Mouse (Mus musculus): ENCODE results near the gene Ptprg. TPM values are rescaled to one million over a fixed set of nuclear protein-coding genes. Genes with fewer than 3 reads are reported as not detected.
"Not testable (repeated sequence)": the region's sequence is repeated elsewhere in the genome, so short reads cannot be mapped to it uniquely, and the experiment has no call there.

The Ptprg gene
- polyA plus RNA-seq, 1 experiment from 2014 or later, result 32.8 TPM

DNA sequence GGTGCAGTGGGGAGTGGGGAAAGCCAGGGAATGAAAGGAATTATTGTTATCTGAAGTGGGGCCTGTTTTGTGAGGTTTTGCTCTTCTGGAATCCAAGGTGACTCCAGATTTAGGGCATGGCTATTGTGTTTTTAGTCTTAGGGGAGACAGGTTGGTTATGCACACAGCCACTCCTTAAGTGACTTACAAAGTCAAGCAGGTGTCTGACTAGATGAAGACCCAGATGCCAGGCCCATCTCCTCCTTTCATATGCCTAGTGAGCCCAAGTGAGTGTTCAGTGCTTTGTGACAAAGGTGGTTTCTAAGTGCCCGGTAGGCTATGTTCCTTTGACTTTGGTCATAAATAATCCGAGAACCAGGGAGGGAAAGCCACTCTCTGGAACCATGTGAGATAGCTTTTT, 381.2 kb downstream of the Ptprg start:
- WGBS, result 89% methylated on average over 2 of the region's 2 CpGs
- no peak overlapping the region for H3K4me3 ChIP-seq
- H3K9me3 ChIP-seq (replicated peaks), result no peaks in the 10 kb centered on the region
- no peak overlapping the region for H3K27ac ChIP-seq
- no peak for ATAC-seq
- no peaks in the 10 kb centered on the region for H3K27me3 ChIP-seq
- H3K36me3 ChIP-seq (ENCODE audit: poor library complexity, severe bottlenecking), result no peaks in the 10 kb centered on the region
- H3K4me2 ChIP-seq, result no peak overlapping the region
- H3K4me1 ChIP-seq, result no peaks in the 10 kb centered on the region
- no peak overlapping the region for H3K9ac ChIP-seq

- Histone ChIP-seq H3K4me1 (no peaks in the 10 kb centered on the region), H3K36me3 (ENCODE audit: poor library complexity, severe bottlenecking) (no peaks in the 10 kb centered on the region), H3K9me3 (replicated peaks) (no peaks in the 10 kb centered on the region), H3K9ac (no peak overlapping the region), H3K4me2 (no peak overlapping the region), H3K27ac (no peak overlapping the region), H3K4me3 (no peak overlapping the region), H3K27me3 (no peaks in the 10 kb centered on the region)
- no peak for ATAC-seq
- 22% methylated on average over 1 of the region's 1 CpGs for WGBS
Measured at GRCm38 (mm10) chr14:11935281-11935680, 381.9 kb downstream of the Ptprg start.

- Histone ChIP-seq H3K27ac (no peak overlapping the region), H3K36me3 (ENCODE audit: poor library complexity, severe bottlenecking) (no peaks in the 10 kb centered on the region), H3K9ac (no peak overlapping the region), H3K4me3 (no peak overlapping the region), H3K27me3 (no peaks in the 10 kb centered on the region), H3K4me1 (no peaks in the 10 kb centered on the region), H3K4me2 (no peak overlapping the region), H3K9me3 (replicated peaks) (no peaks in the 10 kb centered on the region)
- WGBS, result 70% methylated on average over 7 of the region's 7 CpGs
- ATAC-seq, result no peak
Measured at GRCm38 (mm10) chr14:11935698-11936097, 382.4 kb downstream of the Ptprg start.

DNA sequence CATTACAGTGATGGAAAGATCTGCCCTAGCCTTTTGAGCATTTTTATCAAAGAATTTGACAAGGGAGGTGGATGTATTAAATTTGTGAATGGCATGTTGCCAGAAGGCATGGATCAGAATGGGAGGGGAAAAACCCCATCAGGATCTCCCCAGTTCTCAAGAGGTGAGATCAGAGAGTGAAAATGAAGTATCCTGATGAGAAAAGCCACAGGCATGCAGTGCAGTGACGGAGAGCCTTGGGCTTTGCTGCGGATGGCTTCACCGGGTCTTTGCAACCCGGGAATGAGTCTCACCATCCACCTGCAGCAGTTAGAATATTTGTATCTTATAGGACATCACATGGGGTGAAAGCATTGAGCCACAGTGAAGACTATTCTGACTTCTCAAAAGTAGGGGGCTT, 385.6 kb downstream of the Ptprg start:
- no peak overlapping the region for H3K4me2 ChIP-seq
- no peaks in the 10 kb centered on the region for H3K9me3 ChIP-seq (replicated peaks)
- no peak overlapping the region for H3K27ac ChIP-seq
- ATAC-seq, result no peak
- peaks cover 9% of the 10 kb centered on the region; the same call in 1 of the 2 replicates for H3K4me1 ChIP-seq
- H3K9ac ChIP-seq, result no peak overlapping the region
- 81% methylated on average over 4 of the region's 4 CpGs for WGBS
- H3K27me3 ChIP-seq, result no peaks in the 10 kb centered on the region
- no peak overlapping the region for H3K4me3 ChIP-seq
- H3K36me3 ChIP-seq (ENCODE audit: poor library complexity, severe bottlenecking), result no peaks in the 10 kb centered on the region

DNA sequence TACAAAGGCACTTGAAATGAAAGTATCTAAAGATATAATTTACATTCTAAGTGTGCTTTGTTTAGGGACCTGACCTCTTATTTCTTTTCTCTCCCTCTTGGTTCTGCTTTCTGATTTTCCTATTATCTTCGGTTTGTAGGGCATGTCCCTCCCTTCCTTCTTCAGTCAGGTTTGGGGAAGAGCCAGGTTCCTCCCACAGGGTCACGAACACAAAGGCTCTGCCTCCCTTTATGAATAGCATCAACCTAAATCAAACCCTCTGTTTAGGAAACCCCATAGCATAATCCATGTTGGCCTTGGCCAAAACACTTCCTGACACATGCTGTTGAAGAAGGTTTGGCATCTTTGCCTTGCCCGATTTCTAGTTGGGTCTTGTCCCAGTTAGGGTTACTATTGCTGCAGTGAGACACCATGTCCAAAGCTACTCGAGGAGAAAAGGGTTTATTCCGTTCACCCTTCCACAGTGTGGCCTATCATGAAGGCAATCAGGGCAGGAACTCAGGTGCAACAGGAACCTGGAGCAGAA, 388.7 kb downstream of the Ptprg start:
- H3K27ac ChIP-seq, result no peak overlapping the region
- no peak overlapping the region for H3K9ac ChIP-seq
- no peaks in the 10 kb centered on the region for H3K27me3 ChIP-seq
- no peak for ATAC-seq
- no peak overlapping the region for H3K4me2 ChIP-seq
- H3K4me3 ChIP-seq, result no peak overlapping the region
- H3K9me3 ChIP-seq (replicated peaks), result no peaks in the 10 kb centered on the region
- WGBS, result 65% methylated on average over 5 of the region's 5 CpGs
- peaks cover 9% of the 10 kb centered on the region; the same call in 1 of the 2 replicates for H3K4me1 ChIP-seq
- no peaks in the 10 kb centered on the region for H3K36me3 ChIP-seq (ENCODE audit: poor library complexity, severe bottlenecking)

DNA sequence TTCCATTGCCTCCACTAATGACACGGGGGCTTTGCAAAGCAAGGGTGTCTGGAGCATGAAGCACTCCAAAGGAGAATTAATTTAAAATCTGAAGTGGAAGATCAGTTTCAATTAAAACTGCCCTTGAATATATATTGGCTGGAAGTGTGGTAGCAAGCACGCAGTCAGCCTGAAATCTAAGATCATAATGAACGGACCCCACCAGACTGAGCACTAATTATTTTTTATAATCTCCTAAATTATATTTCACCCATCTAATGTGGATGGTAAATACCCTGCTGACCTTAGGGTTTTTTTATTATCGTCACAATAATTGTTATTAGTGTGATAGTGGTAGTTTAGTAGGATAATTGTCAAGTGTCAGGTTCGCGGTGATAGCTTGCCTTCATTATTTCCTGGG, 397.0 kb downstream of the Ptprg start:
- no peak overlapping the region for H3K27ac ChIP-seq
- H3K4me1 ChIP-seq, result no peaks in the 10 kb centered on the region
- H3K4me2 ChIP-seq, result no peak overlapping the region
- 88% methylated on average over 6 of the region's 6 CpGs for WGBS
- H3K9ac ChIP-seq, result no peak overlapping the region
- H3K36me3 ChIP-seq (ENCODE audit: poor library complexity, severe bottlenecking), result no peaks in the 10 kb centered on the region
- H3K27me3 ChIP-seq, result peaks cover 10% of the 10 kb centered on the region
- ATAC-seq, result no peak
- no peak overlapping the region for H3K4me3 ChIP-seq
- H3K9me3 ChIP-seq (replicated peaks), result no peaks in the 10 kb centered on the region

DNA sequence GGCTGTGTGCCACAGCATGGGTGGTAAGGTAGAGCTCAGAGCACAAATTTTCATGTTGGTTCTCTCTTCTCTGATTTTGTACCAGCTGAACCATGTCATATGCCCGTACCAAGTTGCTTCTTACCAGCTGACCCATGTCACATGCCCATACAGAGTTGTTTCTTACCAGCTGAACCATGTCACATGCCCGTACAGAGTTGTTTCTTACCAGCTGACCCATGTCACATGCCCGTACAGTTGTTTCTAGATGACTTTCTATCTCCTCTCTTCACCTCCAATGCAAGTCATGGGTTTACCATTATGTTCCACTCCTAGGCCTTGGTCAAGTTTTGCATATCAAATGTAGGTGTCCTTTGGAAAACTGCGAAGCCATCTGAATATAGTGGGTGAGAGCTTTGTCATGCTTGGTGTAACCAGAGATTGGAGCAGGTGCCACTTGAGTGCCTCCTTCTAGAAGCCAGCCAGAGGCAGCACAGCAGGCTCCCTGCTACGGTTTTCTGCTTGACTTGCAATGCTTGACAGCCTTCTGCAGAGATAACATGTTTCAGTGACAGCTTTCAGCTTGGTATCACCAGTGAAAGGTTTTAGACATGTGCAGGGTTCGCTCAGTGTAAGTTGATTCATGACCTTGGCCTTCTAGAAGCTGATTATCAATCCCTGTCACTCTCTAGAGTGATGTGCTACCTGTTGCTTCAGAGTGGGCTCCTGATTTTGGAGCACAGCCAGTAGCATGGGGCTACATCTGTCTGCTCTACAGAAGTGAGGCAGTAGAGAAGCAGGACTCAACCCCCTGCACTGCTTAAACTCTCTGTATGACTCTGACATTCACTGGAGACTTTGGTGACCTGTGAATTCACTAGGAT, 401.9 kb downstream of the Ptprg start:
- H3K9ac ChIP-seq, result no peak overlapping the region
- no peak overlapping the region for H3K4me2 ChIP-seq
- H3K36me3 ChIP-seq (ENCODE audit: poor library complexity, severe bottlenecking), result no peaks in the 10 kb centered on the region
- 84% methylated on average over 6 of the region's 6 CpGs for WGBS
- peaks cover 4% of the 10 kb centered on the region; the same call in 1 of the 2 replicates for H3K4me1 ChIP-seq
- H3K4me3 ChIP-seq, result no peak overlapping the region
- no peaks in the 10 kb centered on the region for H3K9me3 ChIP-seq (replicated peaks)
- peaks cover 51% of the 10 kb centered on the region for H3K27me3 ChIP-seq
- ATAC-seq, result no peak
- no peak overlapping the region for H3K27ac ChIP-seq

GRCm38 (mm10) chr14:11960269-11961121, 407.2 kb downstream of the Ptprg start:
- no peak overlapping the region for H3K27ac ChIP-seq
- peak; percentile 93 for ATAC-seq

DNA sequence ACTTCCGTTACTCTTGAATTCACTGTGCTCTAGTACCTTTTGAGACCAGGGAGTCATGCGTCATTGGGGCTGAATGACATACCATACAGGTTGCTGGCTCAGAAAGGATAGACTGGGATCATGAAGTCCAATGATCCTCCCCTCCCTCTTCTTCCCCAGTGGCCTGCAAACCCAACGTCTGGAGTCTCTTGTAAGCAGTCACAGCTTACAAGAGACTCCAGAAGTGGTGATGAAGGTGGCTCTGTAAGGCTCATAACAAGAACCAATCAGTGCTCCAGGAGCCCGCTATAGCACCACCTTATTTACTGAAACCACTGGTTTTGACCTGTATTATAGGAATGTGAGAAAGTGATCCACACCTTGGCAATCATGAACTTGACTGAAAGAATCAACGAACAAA, 408.8 kb downstream of the Ptprg start:
- H3K9me3 ChIP-seq (replicated peaks), result no peaks in the 10 kb centered on the region
- H3K36me3 ChIP-seq (ENCODE audit: poor library complexity, severe bottlenecking), result no peaks in the 10 kb centered on the region
- H3K4me2 ChIP-seq, result no peak overlapping the region
- peaks cover 67% of the 10 kb centered on the region for H3K27me3 ChIP-seq
- H3K4me3 ChIP-seq, result no peak overlapping the region
- H3K4me1 ChIP-seq, result peaks cover 16% of the 10 kb centered on the region
- H3K27ac ChIP-seq, result no peak overlapping the region
- WGBS, result 87% methylated on average over 5 of the region's 5 CpGs
- no peak overlapping the region for H3K9ac ChIP-seq
- no peak for ATAC-seq

More at GRCm38 (mm10) chr14:11960269-11961121, 407.2 kb downstream of the Ptprg start:
- H3K36me3 ChIP-seq (ENCODE audit: poor library complexity, severe bottlenecking), result no peaks in the 10 kb centered on the region
- WGBS, result 30% methylated on average over 15 of the region's 15 CpGs
- no peaks in the 10 kb centered on the region for H3K9me3 ChIP-seq (replicated peaks)
- H3K4me1 ChIP-seq, result peaks cover 12% of the 10 kb centered on the region; the same call in 1 of the 2 replicates
- H3K4me3 ChIP-seq, result no peak overlapping the region
- H3K9ac ChIP-seq, result no peak overlapping the region
- peaks cover 72% of the 10 kb centered on the region for H3K27me3 ChIP-seq
- no peak overlapping the region for H3K4me2 ChIP-seq

DNA sequence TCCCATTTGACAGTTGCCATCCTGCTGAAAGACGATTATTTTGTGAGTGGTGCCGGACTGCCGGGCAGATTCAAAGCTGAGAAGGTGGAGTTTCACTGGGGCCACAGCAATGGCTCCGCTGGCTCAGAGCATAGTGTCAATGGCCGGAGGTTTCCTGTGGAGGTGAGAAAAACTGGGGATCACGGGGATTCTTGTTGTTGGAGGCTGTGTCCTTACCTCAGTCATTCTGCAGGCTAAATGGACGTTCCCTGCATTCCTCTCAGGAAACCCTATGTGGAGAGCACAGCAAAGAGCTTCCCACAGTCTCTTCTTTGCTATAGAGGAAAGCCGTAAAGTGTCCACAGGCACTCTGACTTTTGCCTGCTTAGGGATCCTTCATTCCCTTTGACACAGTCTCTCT, 409.2 kb downstream of the Ptprg start:
- peaks cover 62% of the 10 kb centered on the region for H3K27me3 ChIP-seq
- 90% methylated on average over 8 of the region's 8 CpGs for WGBS
- no peak overlapping the region for H3K9ac ChIP-seq
- H3K4me3 ChIP-seq, result no peak overlapping the region
- ATAC-seq, result no peak
- no peak overlapping the region for H3K4me2 ChIP-seq
- no peak overlapping the region for H3K27ac ChIP-seq
- H3K9me3 ChIP-seq (replicated peaks), result no peaks in the 10 kb centered on the region
- no peaks in the 10 kb centered on the region for H3K36me3 ChIP-seq (ENCODE audit: poor library complexity, severe bottlenecking)
- peaks cover 16% of the 10 kb centered on the region for H3K4me1 ChIP-seq

- no peak for ATAC-seq
- Histone ChIP-seq H3K9ac (no peak overlapping the region), H3K27ac (no peak overlapping the region), H3K36me3 (ENCODE audit: poor library complexity, severe bottlenecking) (no peaks in the 10 kb centered on the region), H3K4me1 (peaks cover 16% of the 10 kb centered on the region), H3K4me3 (no peak overlapping the region), H3K27me3 (peaks cover 52% of the 10 kb centered on the region), H3K4me2 (no peak overlapping the region), H3K9me3 (replicated peaks) (no peaks in the 10 kb centered on the region)
- 94% methylated on average over 10 of the region's 10 CpGs for WGBS
Measured at GRCm38 (mm10) chr14:11963791-11964190, 410.5 kb downstream of the Ptprg start.

DNA sequence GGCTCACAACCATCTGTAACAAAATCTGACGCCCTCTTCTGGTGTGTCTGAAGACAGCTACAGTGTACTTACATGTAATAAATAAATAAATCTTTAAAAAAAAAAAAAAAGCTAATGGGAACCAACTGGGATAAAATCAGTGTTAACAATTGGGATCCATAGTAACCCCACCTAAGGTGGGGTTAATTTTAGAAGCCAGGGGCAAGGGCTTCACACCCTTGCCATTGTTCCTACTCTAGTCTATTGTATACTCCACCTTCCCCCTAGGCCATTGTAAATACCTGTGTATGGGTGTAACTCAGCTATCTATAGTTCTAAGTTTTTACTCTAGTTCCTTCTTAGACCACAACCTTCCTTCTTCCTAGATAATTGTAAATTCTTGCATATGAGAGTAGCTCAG, 411.0 kb downstream of the Ptprg start:
- not testable (repeated sequence) for H3K4me2 ChIP-seq; H3K4me3 ChIP-seq; H3K36me3 ChIP-seq (ENCODE audit: poor library complexity, severe bottlenecking); H3K9me3 ChIP-seq (replicated peaks); H3K9ac ChIP-seq; H3K27ac ChIP-seq; ATAC-seq
- WGBS, result 75% methylated on average over 1 of the region's 1 CpGs
- Histone ChIP-seq H3K4me1 (peaks cover 16% of the 10 kb centered on the region), H3K27me3 (peaks cover 46% of the 10 kb centered on the region)
